Mouse (Mus musculus) heart, postnatal 14 days (tissue): ENCODE measurements at regions not wholly inside any gene's neighbourhood (a gene's known extent, or its start where the extent isn't known, plus 50 kb on each side); places are given as distances from the start of the nearest gene placed in this dataset.

ENCODE experiments used
- DNase-seq, 2 experiments: peaks; one replicate each; pipeline ENCODE4 v3.0.0; 2021 to 2022
- intact Hi-C: fragments of 180-260 bp; cut with DNase I; formaldehyde crosslinking; loops from one replicate; pipeline ENCODE4 v1.15.1; 2025

- DNase-seq, result no peak
- intact Hi-C loops, result no loop called here
Measured at GRCm38 (mm10) chr4:31594089-31594488, 369.8 kb upstream of the Map3k7 start.

- DNase-seq, result no peak
- intact Hi-C loops, result no loop called here
Measured at GRCm38 (mm10) chr4:31601536-31601935, 362.4 kb upstream of the Map3k7 start.

DNA sequence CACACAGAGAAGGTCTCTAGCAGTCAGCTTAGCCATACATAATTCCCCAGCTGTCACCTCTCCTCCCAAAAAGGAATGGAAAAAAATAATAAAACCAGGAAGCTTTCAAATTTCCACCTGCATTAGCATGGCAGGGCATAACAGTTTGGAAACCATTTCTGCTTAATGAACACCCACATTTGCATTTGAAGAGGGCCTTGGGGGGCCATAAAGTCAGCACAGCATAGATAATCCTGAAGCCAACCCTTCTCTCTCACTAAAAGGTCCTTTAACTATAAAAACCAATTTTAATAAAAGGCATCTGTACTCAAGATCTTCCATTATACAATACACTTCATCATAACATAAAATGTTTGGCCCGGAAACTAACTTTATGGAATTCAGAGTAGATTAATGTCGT lies 360.1 kb upstream of the Map3k7 start:
- intact Hi-C loops, result no loop called here
- DNase-seq, result no peak

DNA sequence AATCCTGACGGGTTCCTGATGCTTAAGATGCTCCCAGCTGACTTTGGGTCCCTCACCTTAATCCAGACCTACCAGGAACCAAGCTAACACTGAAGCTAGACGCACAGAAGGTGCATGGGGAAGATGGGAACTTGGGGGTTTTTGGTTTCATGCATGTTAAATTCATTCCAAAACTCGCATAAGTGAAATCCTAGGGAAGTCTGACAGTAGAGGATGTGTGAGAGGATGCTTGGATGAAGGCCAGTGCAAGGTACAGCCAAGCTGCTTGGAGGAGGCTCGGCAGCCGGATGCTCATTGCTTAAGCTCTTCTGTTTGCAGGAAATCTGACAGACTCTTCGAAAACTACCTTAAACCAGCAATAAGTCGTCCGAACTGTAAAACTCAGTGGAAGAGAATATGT lies 355.1 kb upstream of the Map3k7 start:
- intact Hi-C loops, result no loop called here
- DNase-seq, result no peak

- no peak for DNase-seq
- intact Hi-C loops, result no loop called here
Measured at GRCm38 (mm10) chr4:31609559-31609958, 354.3 kb upstream of the Map3k7 start.

- no peak for DNase-seq
Measured at GRCm38 (mm10) chr4:31612147-31612824, 351.6 kb upstream of the Map3k7 start.

DNA sequence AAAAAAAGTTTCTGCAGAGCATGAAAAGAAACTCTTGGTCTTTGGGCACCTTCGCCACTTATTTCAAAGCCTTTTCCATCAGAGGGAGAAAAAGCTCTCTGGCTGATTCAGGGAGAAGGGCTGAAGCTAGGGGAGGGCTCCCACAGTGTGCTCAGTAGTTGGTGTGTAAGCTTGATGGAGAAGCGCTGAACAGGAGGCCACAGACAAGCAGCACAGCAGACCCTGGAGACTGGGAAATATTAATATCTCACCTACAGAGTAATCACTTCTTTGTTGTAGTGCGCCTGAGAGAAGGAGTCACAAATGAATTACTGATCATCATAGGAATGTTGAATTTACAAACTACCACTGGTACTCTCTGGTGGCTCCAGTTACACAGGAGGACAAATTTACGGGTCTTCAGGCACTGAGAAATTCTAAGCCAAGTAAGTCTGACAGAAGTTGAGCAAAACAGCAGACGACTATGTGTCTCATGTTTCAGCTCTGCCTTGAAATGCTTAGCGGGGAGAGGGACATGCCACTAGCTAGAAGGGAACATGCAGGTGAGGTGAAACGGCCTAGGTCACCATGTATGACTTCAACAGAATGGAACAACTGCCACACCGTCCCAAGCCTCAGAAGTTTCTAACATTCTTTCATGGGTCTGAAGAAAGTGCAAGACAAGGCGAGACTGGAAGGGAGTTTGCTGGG lies 350.9 kb upstream of the Map3k7 start:
- intact Hi-C loops, result no loop called here
- no peak for DNase-seq

More at GRCm38 (mm10) chr4:31612147-31612824, 351.6 kb upstream of the Map3k7 start:
- intact Hi-C loops, result no loop called here

DNA sequence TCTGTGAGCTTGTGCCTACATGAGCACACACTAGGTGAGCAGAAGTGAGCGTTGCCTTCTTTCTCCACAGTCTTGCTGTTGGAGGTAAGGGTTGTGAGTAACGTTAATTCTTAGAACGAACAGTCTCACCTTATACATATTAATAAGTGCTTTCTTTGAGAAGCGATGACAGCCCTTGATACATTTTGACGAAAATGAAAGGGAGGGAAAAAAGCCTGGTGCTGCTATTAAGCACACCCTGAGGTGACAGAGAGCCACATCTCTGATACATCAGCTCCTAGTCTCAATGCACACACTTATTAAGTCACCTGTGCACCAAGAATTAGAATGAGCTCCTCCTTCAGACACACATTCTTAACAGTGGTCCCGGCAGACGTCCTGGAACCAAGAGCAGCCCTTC lies 346.3 kb upstream of the Map3k7 start:
- intact Hi-C loops, result no loop called here
- DNase-seq, result no peak

DNA sequence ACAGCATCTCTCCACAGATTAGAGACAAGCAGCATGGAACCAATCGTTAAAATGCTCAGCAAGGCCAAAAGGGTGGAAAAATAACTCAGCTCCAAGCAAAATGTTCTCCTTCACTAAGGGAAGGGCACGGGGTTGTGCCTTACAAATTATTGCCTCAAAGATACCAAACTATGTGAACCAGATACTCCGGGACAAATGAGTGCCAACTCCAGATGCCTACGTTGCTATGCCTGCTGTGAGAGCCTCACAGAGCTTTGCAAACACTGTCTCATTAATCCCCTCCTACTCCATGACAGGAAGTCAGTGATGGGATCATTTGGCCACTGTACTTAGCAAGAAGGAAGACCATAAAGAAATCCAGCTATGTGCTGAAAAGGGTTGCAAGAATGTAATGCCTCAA lies 345.9 kb upstream of the Map3k7 start:
- intact Hi-C loops, result no loop called here
- no peak for DNase-seq

DNA sequence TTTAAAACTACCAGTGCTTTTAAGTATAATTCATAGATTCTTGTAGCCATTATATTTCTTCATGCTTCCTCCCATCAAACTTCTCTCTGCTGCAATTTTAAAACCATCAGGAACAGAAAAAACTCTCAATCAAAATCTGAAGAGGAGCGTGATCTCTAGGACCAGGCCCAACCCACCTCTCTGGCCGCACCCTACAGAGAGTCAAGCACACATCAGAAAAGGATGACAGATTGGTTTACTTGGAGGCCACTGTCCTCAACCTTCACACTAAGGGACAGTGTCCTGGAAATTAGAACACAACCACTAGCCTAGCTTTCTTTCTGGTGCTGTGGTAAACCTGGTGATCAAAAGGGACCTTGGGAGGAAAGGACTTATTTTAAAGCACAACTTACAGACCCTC lies 342.7 kb upstream of the Map3k7 start:
- intact Hi-C loops, result no loop called here
- DNase-seq, result no peak

DNA sequence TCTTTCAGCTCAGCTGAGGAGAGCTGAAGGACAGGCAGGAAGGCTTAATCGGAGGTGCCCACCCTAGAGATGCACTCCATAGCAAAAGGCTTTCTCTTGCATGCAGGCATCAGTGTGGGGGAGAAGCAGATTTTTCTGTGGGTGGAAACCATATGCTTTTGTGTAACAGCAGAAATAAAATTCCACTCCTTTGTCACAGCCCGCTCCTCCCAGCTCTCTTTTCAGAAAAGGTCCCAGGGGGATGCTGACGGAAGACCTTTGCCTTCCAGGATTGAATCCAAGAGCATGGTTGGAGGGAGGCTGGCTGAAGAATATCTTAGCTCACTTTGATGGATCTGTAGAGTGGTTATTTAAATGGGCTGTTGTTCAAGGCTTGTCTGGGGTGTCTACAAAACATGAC lies 336.8 kb upstream of the Map3k7 start:
- intact Hi-C loops, result no loop called here
- peak in 1 of 2 experiments; percentile 36 for DNase-seq

DNA sequence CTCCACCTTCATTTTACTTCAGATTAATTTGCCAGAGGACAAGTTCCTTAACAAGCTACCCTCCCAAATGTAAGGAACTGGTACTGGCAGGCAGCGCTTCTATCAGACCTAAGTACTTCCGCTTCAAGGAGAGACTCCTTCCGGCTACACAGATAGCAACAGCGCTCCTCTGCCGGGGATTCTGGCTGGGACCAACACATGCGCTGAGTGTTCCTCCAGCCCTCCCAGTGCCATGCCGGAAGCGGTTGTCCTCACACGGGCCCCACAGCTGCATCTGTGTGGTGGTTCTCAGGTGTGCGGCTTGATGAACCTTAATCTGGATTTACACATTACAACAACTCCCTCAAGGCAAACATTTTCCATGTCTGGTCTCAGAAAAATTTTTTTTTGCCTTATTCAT lies 336.1 kb upstream of the Map3k7 start:
- intact Hi-C loops, result no loop called here
- DNase-seq, result peak in 1 of 2 experiments; percentile 15

- no peak for DNase-seq
- intact Hi-C loops, result no loop called here
Measured at GRCm38 (mm10) chr4:31638564-31638963, 325.3 kb upstream of the Map3k7 start.

- peak; percentile 13 to 40 for DNase-seq
- intact Hi-C loops, result loop anchor here (10.0 kb wide), 2 partner anchors 183 to 187 kb away; no protein-coding TSS in a partner anchor
Measured at GRCm38 (mm10) chr4:31642161-31642560, 321.7 kb upstream of the Map3k7 start.

- peak; percentile 39 to 60 for DNase-seq
- intact Hi-C loops, result loop anchor here (10.0 kb wide), 2 partner anchors 182 to 188 kb away; no protein-coding TSS in a partner anchor
Measured at GRCm38 (mm10) chr4:31642593-31643290, 321.2 kb upstream of the Map3k7 start.

DNA sequence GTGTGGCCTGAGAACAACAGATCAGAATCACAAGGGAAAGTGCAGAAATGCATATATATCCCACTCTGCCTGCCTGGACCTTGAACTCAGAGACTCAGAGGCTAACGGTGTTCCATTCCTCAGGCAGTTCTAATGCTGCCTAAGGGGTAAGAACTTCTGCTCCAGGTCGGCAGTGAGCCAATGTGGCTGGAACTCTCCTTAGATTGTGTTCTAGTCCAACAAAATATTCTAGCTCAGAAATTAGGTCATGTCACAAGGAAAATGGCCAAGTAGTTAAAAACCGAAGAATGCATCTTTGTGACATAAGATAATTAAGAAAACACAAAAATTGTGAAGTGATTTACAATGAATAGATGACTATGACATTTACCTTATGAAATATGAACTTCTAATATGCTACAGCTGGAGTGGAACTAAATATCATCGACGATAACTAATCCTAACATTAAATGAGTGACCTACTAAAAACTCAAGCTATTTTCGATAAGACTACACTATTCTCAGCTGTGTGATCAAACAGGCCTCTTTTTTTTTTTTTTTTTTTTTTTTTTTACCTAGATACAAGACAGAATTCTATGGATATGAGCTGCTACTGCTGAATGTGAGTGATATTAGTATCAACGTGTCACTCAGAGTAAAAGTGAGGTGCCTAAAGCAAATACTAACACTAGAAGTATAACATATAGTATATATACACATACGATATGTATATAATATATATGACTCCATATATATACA lies 315.1 kb upstream of the Map3k7 start:
- DNase-seq, result peak; percentile 33 to 40
- intact Hi-C loops, result loop anchor here (10.0 kb wide), 2 partner anchors 176 to 194 kb away; no protein-coding TSS in a partner anchor

- intact Hi-C loops, result no loop called here
- peak in 1 of 2 experiments; percentile 13 for DNase-seq
Measured at GRCm38 (mm10) chr4:31655364-31656106, 308.4 kb upstream of the Map3k7 start.

GRCm38 (mm10) chr4:31656111-31656510 lies 307.8 kb upstream of the Map3k7 start:
- intact Hi-C loops, result no loop called here
- no peak for DNase-seq

DNA sequence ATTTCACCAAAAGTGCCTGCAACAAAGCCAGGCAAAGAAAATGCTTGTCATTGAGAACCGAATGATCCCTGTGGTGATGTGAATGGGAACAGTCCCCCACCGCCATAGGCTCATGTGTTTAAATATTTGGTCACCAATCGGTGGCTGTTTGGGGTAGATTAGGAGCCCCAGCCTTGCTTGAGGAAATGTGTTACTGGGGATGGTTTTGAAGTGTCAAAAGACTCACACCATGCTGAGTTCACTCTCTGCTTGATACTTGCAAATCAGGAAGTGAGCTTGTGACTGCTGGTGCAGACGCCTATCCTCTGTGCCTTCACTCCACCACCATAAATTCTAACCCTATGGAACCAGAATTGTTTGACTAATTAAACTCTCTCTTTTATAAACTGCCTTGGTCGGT lies 305.1 kb upstream of the Map3k7 start:
- DNase-seq, result no peak
- intact Hi-C loops, result no loop called here

- no peak for DNase-seq
- intact Hi-C loops, result no loop called here
Measured at GRCm38 (mm10) chr4:31660896-31661295, 303.0 kb upstream of the Map3k7 start.
